Mouse (Mus musculus) hindbrain, embryonic 14.5 days (tissue): ENCODE data around the gene Tnxb. TPM values are rescaled to one million over a fixed set of nuclear protein-coding genes. Genes with fewer than 3 reads are reported as not detected.

Source experiments
- ATAC-seq: fragments of 200-750 bp; cut with Nextera tagmentation; 2 replicates; pipeline ENCODE4 v1.8.0; 2017; ENCODE audit warnings: moderate number of reproducible peaks, mild to moderate bottlenecking, moderate TSS enrichment, moderate library complexity; ENCODE audit not compliant: low FRiP score
- DNase-seq: peaks from one replicate; pipeline ENCODE4 v3.0.0-alpha.2; 2015; ENCODE audit warnings: low spot score
- H3K27ac ChIP-seq: fragments of 300-500 bp; sonication (generic); 2 replicates; pipeline ENCODE4 v1.5.1; 2014; ENCODE audit warnings: mild to moderate bottlenecking, moderate library complexity
- H3K27me3 ChIP-seq: fragments of 300-500 bp; sonication (generic); 2 replicates; pipeline ENCODE4 v1.6.1; 2014; ENCODE audit warnings: mild to moderate bottlenecking, low read length, mixed read lengths; ENCODE audit not compliant: control insufficient read depth, insufficient read depth
- H3K36me3 ChIP-seq: fragments of 300-500 bp; sonication (generic); replicated peaks from 2 replicates; pipeline ENCODE4 v1.6.1; 2014; ENCODE audit not compliant: control insufficient read depth, insufficient read depth
- H3K4me1 ChIP-seq: fragments of 300-500 bp; sonication (generic); replicated peaks from 2 replicates; pipeline ENCODE4 v1.6.1; 2014; ENCODE audit warnings: antibody characterized with exemption, low read length, mixed read lengths; ENCODE audit not compliant: control insufficient read depth, insufficient read depth
- H3K4me2 ChIP-seq: fragments of 300-500 bp; sonication (generic); replicated peaks from 2 replicates; pipeline ENCODE4 v1.6.1; 2014; ENCODE audit warnings: mild to moderate bottlenecking, moderate library complexity
- H3K4me3 ChIP-seq: fragments of 300-500 bp; sonication (generic); replicated peaks from 2 replicates; pipeline ENCODE4 v1.5.1; 2014; ENCODE audit warnings: mild to moderate bottlenecking, low read length
- H3K9ac ChIP-seq: fragments of 300-500 bp; sonication (generic); 2 replicates; pipeline ENCODE4 v1.6.1; 2014
- H3K9me3 ChIP-seq: fragments of 300-500 bp; sonication (generic); 2 replicates; pipeline ENCODE4 v1.6.1; 2016; ENCODE audit warnings: low read length; ENCODE audit not compliant: control insufficient read depth
- WGBS: fragments of 180-500 bp; shearing (Covaris S2); extraction: QIAGEN DNeasy Blood & Tissue Kit; methylation state at CpG from one replicate; pipeline ENCODE4 v1.1.7; 2014; 5-methylcytosine and 5-hydroxymethylcytosine counted together
- polyA plus RNA-seq: library from polyadenylated mRNA; unstranded; fragments of >200 nt; fragmentation: Nextera tagmentation; extraction: Ambion mirVana; gene quantifications from 2 replicates; pipeline ENCODE4 v1.2.1, GENCODE M21; 2014

Gene Tnxb
- polyA plus RNA-seq, 1 experiment from 2014 or later = 0.24 TPM

DNA sequence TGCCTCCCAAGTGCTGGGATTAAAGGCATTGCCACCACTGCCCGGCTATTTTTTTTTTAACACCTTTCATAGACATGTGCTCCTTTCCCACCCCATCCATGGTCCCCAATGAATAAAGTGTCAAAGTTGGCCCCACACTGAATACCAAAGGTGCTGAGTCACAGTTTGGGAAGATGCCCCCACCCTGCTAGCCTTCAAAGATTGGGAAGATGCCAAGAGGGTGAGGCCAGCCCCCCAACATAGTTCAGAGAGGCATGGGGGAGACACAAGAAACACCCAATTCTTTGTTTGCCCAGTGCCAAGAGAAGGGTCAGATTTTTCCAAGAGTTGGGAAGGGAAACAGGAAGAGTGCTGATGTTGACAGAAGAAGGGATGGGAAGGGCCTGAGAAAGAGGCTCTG lies 7.9 kb upstream of the Tnxb start:
- Histone ChIP-seq H3K27me3 (peaks cover 19% of the 10 kb centered on the region), H3K36me3 (no peaks in the 10 kb centered on the region), H3K4me1 (no peaks in the 10 kb centered on the region), H3K27ac (no peak overlapping the region), H3K4me2 (no peak overlapping the region), H3K9ac (no peak overlapping the region), H3K9me3 (no peaks in the 10 kb centered on the region), H3K4me3 (no peak overlapping the region)
- no peak for ATAC-seq
- 93% methylated on average over 1 of the region's 1 CpGs for WGBS
- DNase-seq = no peak

DNA sequence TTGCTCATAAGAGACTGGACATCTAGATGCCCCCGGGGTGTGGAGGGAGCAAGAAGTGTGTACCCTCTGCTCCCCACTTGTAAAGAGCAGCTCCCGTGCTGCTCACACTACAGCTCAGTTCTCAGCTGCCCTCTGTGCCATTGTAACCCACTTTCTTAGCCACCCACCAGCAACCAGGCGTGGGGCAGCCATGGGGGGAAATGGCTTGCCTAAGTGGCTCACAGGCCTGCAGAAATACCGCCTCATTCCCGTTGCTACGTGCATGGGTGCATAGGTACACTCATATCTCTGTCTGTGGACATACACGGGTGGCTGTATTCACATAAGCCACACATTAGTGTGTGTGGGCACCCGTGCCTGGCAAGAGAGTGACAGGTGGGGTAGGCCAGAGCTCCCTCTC lies 7.4 kb upstream of the Tnxb start:
- no peaks in the 10 kb centered on the region for H3K4me1 ChIP-seq
- H3K4me2 ChIP-seq = no peak overlapping the region
- no peak overlapping the region for H3K9ac ChIP-seq
- no peak for DNase-seq
- no peak overlapping the region for H3K4me3 ChIP-seq
- 85% methylated on average over 8 of the region's 8 CpGs for WGBS
- no peak overlapping the region for H3K27ac ChIP-seq
- peaks cover 19% of the 10 kb centered on the region for H3K27me3 ChIP-seq
- H3K36me3 ChIP-seq = no peaks in the 10 kb centered on the region
- H3K9me3 ChIP-seq = no peaks in the 10 kb centered on the region
- no peak for ATAC-seq

DNA sequence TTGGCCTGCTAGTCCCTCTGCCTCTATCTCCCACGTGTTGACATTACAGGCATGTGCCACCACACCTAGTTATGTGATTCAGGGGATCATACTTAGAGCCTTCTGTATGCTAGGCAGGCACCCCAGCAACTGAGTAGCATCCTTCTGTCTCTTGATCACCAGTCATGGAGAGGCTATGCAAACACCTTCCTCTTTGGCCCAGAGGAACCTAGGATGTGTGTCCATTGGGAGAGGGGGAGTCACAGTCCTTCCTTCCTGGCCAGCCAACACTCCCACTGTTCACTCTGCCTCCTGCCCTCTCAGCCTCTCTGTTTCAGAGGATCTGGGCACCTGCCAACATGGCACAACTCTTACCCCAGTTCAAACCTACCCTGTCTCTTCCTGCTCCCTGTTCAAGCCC lies 6.8 kb upstream of the Tnxb start:
- ATAC-seq (no peak), DNase-seq (no peak)
- Histone ChIP-seq H3K4me2 (no peak overlapping the region), H3K4me1 (no peaks in the 10 kb centered on the region), H3K4me3 (no peak overlapping the region), H3K27me3 (peaks cover 19% of the 10 kb centered on the region), H3K36me3 (no peaks in the 10 kb centered on the region), H3K9ac (no peak overlapping the region), H3K27ac (no peak overlapping the region), H3K9me3 (no peaks in the 10 kb centered on the region)
- WGBS = 59% methylated on average over 1 of the region's 1 CpGs

DNA sequence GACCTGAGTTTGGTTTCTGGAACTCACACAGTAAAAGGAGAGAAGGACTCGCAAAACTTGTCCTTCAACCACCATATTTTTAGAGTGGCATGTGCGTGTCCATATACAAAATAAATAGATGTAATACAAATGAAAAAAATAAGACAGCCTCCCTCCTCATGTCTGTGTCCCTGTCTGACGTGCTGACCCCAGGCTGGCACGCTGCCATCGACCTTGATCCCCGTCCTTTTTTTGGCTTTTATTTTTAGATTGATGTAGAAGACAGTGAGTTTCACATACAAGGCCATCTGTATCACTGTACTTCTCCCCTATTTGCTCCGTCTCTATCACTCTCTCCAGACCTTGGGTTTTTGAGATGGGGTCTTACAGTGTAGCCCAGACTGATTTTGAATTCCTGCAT lies 5.9 kb upstream of the Tnxb start:
- no peaks in the 10 kb centered on the region for H3K9me3 ChIP-seq
- H3K27me3 ChIP-seq = peaks cover 19% of the 10 kb centered on the region
- DNase-seq = no peak
- H3K4me1 ChIP-seq = no peaks in the 10 kb centered on the region
- 74% methylated on average over 7 of the region's 7 CpGs for WGBS
- no peak overlapping the region for H3K4me2 ChIP-seq
- no peak for ATAC-seq
- H3K36me3 ChIP-seq = no peaks in the 10 kb centered on the region
- H3K27ac ChIP-seq = no peak overlapping the region
- H3K9ac ChIP-seq = no peak overlapping the region
- no peak overlapping the region for H3K4me3 ChIP-seq

DNA sequence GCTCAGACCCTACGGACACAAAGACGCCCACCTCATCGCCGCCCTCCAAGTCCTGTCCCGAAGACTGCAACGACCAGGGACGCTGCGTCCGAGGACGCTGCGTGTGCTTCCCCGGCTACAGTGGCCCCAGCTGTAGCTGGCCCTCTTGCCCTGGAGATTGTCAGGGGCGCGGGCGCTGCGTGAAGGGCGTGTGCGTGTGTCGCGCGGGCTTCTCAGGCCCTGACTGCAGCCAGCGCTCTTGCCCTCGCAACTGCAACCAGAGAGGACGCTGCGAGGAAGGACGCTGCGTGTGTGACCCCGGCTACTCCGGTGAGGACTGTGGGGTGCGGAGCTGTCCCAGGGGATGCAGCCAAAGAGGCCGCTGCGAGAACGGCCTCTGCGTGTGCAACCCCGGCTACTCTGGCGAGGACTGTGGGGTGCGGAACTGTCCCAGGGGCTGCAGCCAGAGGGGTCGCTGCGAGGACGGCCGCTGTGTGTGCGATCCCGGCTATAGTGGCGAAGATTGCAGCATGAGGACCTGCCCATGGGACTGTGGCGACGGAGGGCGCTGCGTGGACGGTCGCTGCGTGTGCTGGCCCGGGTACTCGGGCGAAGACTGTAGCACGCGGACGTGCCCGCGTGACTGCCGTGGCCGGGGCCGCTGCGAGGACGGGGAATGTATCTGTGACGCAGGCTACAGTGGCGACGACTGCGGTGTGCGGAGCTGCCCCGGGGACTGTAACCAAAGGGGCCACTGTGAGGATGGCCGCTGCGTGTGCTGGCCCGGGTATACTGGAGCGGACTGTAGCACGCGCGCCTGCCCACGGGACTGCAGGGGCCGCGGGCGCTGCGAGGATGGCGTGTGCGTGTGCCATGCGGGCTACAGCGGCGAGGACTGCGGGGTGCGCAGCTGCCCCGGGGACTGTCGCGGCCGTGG lies 1.1 kb downstream of the Tnxb start:
- H3K27me3 ChIP-seq = peaks cover 46% of the 10 kb centered on the region
- 9% methylated on average over 93 of the region's 93 CpGs for WGBS
- peaks cover 13% of the 10 kb centered on the region for H3K4me1 ChIP-seq
- H3K9me3 ChIP-seq = no peaks in the 10 kb centered on the region
- H3K9ac ChIP-seq = peak overlapping the region; percentile 53
- H3K4me3 ChIP-seq = peak overlapping the region; percentile 36
- no peaks in the 10 kb centered on the region for H3K36me3 ChIP-seq
- no peak for DNase-seq
- peak; percentile 32; the same call in 1 of the 2 replicates for ATAC-seq
- H3K27ac ChIP-seq = no peak overlapping the region
- H3K4me2 ChIP-seq = peak overlapping the region; percentile 67

DNA sequence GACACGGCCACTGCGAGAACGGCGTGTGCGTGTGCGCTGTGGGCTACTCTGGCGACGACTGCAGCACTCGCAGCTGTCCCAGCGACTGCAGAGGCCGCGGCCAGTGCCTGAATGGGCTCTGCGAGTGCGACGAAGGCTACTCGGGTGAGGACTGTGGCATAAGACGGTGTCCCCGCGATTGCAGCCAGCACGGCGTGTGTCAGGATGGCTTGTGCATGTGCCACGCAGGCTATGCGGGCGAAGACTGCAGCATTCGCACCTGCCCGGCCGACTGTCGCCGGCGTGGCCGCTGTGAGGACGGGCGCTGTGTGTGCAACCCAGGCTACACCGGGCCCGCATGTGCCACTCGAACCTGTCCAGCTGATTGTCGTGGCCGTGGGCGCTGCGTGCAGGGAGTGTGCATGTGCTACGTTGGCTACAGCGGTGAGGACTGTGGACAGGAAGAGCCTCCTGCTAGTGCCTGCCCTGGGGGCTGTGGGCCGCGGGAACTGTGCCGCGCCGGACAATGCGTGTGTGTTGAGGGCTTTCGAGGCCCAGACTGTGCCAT lies 2.0 kb downstream of the Tnxb start:
- no peak for ATAC-seq
- no peaks in the 10 kb centered on the region for H3K9me3 ChIP-seq
- H3K27me3 ChIP-seq = peaks cover 46% of the 10 kb centered on the region
- no peaks in the 10 kb centered on the region for H3K36me3 ChIP-seq
- 36% methylated on average over 49 of the region's 49 CpGs for WGBS
- H3K9ac ChIP-seq = peak overlapping the region; percentile 53
- peaks cover 13% of the 10 kb centered on the region for H3K4me1 ChIP-seq
- H3K27ac ChIP-seq = no peak overlapping the region
- peak overlapping the region; percentile 67 for H3K4me2 ChIP-seq
- H3K4me3 ChIP-seq = peak overlapping the region; percentile 36
- no peak for DNase-seq

DNA sequence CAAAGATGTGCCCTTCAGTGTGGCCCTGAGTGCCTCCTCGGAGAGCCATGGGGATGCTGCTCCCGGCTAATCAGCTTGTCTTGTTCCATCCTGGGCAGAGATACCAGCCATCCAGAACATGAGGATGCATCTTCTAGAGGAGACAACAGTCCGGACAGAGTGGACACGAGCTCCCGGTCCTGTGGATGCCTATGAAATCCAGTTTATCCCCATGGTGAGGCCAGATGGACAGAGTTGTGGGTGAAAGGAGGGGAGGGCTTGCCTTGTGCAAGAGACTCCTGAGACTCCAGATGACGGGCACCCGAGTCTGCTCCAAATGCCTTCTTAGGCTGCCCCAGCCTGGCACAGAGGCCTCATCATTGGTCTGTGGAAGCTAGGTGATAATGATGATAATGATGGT lies 2.8 kb downstream of the Tnxb start:
- H3K4me2 ChIP-seq = no peak overlapping the region
- H3K27ac ChIP-seq = no peak overlapping the region
- H3K27me3 ChIP-seq = peaks cover 46% of the 10 kb centered on the region
- peaks cover 13% of the 10 kb centered on the region for H3K4me1 ChIP-seq
- 85% methylated on average over 7 of the region's 7 CpGs for WGBS
- H3K4me3 ChIP-seq = no peak overlapping the region
- no peak overlapping the region for H3K9ac ChIP-seq
- H3K9me3 ChIP-seq = no peaks in the 10 kb centered on the region
- DNase-seq = no peak
- no peaks in the 10 kb centered on the region for H3K36me3 ChIP-seq
- ATAC-seq = no peak

DNA sequence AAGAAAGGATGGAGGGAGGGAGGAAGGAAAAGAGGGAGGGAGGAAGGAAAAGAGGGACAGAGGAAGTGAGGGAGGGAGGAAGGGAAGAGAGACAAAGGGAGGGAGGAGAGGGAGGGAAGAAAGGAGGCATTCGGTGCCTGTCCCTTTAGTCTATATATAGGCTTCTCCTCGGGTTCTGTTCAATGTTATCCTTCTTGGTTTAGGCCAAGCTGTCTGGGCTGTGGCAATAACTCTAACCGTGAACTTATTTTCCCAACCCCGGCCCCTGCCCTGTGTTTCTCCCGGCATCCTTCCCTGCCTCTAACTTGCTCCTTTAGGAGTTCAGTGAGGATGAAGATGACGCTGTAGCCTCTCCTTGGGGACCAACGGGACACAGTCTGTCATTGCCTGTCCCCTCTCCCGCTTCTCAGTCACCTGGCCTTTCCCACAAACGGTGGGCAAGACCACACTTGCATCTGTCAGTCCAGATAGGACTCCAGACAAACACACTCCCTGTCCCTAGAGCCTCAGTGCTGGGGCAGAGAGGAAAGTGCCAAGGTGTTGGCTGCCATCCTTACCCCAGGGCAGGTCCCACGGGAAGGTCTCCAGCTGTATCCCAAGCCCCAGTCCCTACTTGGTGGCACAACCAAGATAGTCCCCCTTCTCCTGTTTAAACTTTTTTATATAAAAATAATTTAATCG lies 4.3 kb downstream of the Tnxb start:
- no peak for DNase-seq
- H3K4me2 ChIP-seq = no peak overlapping the region
- no peaks in the 10 kb centered on the region for H3K9me3 ChIP-seq
- no peak overlapping the region for H3K27ac ChIP-seq
- H3K9ac ChIP-seq = no peak overlapping the region
- no peaks in the 10 kb centered on the region for H3K36me3 ChIP-seq
- H3K4me3 ChIP-seq = no peak overlapping the region
- peaks cover 13% of the 10 kb centered on the region for H3K4me1 ChIP-seq
- ATAC-seq = no peak
- WGBS = 69% methylated on average over 11 of the region's 11 CpGs
- H3K27me3 ChIP-seq = peaks cover 45% of the 10 kb centered on the region
